Mouse (Mus musculus) spleen, adult 2 months (tissue): ENCODE data around the gene Myo16.

Experiments
- CTCF ChIP-seq: fragments of 200-500 bp; IDR thresholded peaks from 2 replicates; pipeline ENCODE4 v1.5.1; 2011; ENCODE audit warnings: mild to moderate bottlenecking, inconsistent platforms; ENCODE audit not compliant: insufficient read depth, insufficient read length, insufficient replicate concordance; ENCODE audit errors: extremely low read depth
- POLR2A ChIP-seq: fragments of 200-500 bp; IDR thresholded peaks from 2 replicates; pipeline ENCODE4 v1.6.1; 2011; ENCODE audit warnings: low read depth, low read length, inconsistent platforms

DNA sequence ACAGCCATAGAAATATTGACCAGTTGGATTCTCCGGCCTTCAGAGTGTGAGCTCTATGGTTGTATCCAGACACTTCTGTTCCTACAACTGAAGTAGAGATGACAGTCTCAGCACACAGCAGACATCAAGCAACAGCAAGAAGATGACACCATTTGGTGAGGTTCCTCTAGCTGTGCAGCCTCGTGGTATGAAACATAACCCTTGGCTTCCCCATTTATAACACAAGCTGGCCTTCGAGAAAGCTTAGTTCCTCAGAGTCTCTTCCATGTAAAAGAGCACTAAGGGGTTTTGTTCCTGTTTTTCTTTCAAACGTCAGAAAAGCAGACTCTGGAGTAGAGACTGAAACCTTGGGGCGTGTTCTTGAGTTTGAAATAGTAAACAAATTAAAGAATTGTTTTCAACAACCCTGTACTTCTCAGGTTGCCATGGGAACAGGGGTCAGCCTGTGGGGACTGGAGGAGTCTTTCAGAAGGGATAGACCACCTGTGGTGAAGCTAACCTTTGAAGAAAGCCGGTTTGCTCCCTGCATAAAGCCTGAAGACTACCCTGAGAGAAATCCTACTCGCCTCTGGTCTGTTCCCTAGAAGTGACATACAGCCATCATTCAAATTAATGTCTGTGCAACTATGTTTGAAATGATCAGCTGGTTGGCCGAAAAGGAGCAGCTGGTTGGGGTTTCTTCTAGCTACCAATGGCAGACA is 510.2 kb downstream of the Myo16 start:
- no peak for TF ChIP-seq POLR2A
- no peak for TF ChIP-seq CTCF
